Mouse (Mus musculus) C2C12 (cell line): ENCODE measurements around the gene Adrb1. TPM values are rescaled to one million over a fixed set of nuclear protein-coding genes. Genes with fewer than 3 reads are reported as not detected.

ENCODE experiments used
- H3K27me3 ChIP-seq: one replicate; pipeline ENCODE4 v1.6.1; 2011; ENCODE audit not compliant: control insufficient read depth, insufficient read depth, insufficient read length
- H3K36me3 ChIP-seq: one replicate; pipeline ENCODE4 v1.6.1; 2011; ENCODE audit not compliant: control insufficient read depth, insufficient read depth
- H3K4me3 ChIP-seq: one replicate; pipeline ENCODE4 v1.5.1; 2011; ENCODE audit warnings: mild to moderate bottlenecking, control low read depth; ENCODE audit not compliant: poor library complexity, insufficient read depth, severe bottlenecking
- H3K79me2 ChIP-seq: one replicate; pipeline ENCODE4 v1.6.1; 2011; ENCODE audit not compliant: control insufficient read depth, insufficient read depth
- H3K79me3 ChIP-seq: one replicate; pipeline ENCODE4 v1.6.1; 2011; ENCODE audit warnings: low read depth, control low read depth
- H3ac ChIP-seq: one replicate; pipeline ENCODE3; 2011; ENCODE audit warnings: low read depth; ENCODE audit not compliant: control insufficient read depth, insufficient read length
- CEBPB ChIP-seq: IDR thresholded peaks from one replicate; pipeline ENCODE4 v1.6.1; 2011; ENCODE audit warnings: low read depth, mild to moderate bottlenecking, control low read depth, moderate library complexity
- CTCF ChIP-seq: IDR thresholded peaks from one replicate; pipeline ENCODE4 v1.5.1; 2011; ENCODE audit not compliant: control insufficient read depth, insufficient read depth, insufficient read length
- FOSL1 ChIP-seq: IDR thresholded peaks from one replicate; pipeline ENCODE4 v1.8.0; 2011; ENCODE audit warnings: mild to moderate bottlenecking, low read length; ENCODE audit not compliant: poor library complexity, insufficient read depth, severe bottlenecking
- MAX ChIP-seq: IDR thresholded peaks from one replicate; pipeline ENCODE4 v1.6.1; 2011; ENCODE audit warnings: mild to moderate bottlenecking, control low read depth
- MYOD1 ChIP-seq: IDR thresholded peaks from one replicate; pipeline ENCODE4 v1.6.1; 2011; ENCODE audit warnings: low read depth; ENCODE audit not compliant: control insufficient read depth, insufficient read length
- MYOG ChIP-seq: IDR thresholded peaks from one replicate; pipeline ENCODE4 v1.6.1; 2011; ENCODE audit not compliant: control insufficient read depth, insufficient read length; ENCODE audit errors: extremely low read depth
- USF1 ChIP-seq: IDR thresholded peaks from one replicate; pipeline ENCODE4 v1.6.1; 2011; ENCODE audit warnings: low read depth, mild to moderate bottlenecking, control low read depth, moderate library complexity
- polyA plus RNA-seq: library from polyadenylated mRNA; unstranded; fragments of >200 nt; fragmentation: generic; extraction: Trizol; gene quantifications from one replicate; pipeline ENCODE4 v1.2.1, GENCODE M21; 2012; ENCODE audit warnings: missing spikeins

The Adrb1 gene
- polyA plus RNA-seq, 1 experiment: 0.13 TPM

GRCm38 (mm10) chr19:56700848-56701247, 21.2 kb upstream of the Adrb1 start:
- no peaks in the 10 kb centered on the region for H3K79me2 ChIP-seq
- TF ChIP-seq FOSL1 (no peak), MYOD1 (no peak), CTCF (no peak), CEBPB (no peak), USF1 (no peak), MAX (no peak), MYOG (no peak)
- H3K4me3 ChIP-seq: no peak overlapping the region
- no peak overlapping the region for H3ac ChIP-seq
- H3K79me3 ChIP-seq: no peaks in the 10 kb centered on the region
- H3K36me3 ChIP-seq: no peaks in the 10 kb centered on the region
- H3K27me3 ChIP-seq: no peaks in the 10 kb centered on the region

GRCm38 (mm10) chr19:56701404-56702033, 20.5 kb upstream of the Adrb1 start:
- no peaks in the 10 kb centered on the region for H3K27me3 ChIP-seq
- H3K4me3 ChIP-seq: no peak overlapping the region
- H3K79me3 ChIP-seq: no peaks in the 10 kb centered on the region
- H3K79me2 ChIP-seq: no peaks in the 10 kb centered on the region
- H3K36me3 ChIP-seq: no peaks in the 10 kb centered on the region
- no peak for TF ChIP-seq FOSL1
- no peak for TF ChIP-seq MYOG
- no peak for TF ChIP-seq MAX
- no peak for TF ChIP-seq USF1
- no peak for TF ChIP-seq CTCF
- TF ChIP-seq MYOD1: no peak
- TF ChIP-seq CEBPB: no peak
- H3ac ChIP-seq: no peak overlapping the region

GRCm38 (mm10) chr19:56702039-56702438, 20.0 kb upstream of the Adrb1 start:
- no peaks in the 10 kb centered on the region for H3K27me3 ChIP-seq
- H3K79me3 ChIP-seq: no peaks in the 10 kb centered on the region
- no peaks in the 10 kb centered on the region for H3K79me2 ChIP-seq
- no peak overlapping the region for H3K4me3 ChIP-seq
- H3K36me3 ChIP-seq: no peaks in the 10 kb centered on the region
- no peak overlapping the region for H3ac ChIP-seq
- TF ChIP-seq MYOG (no peak), USF1 (no peak), CTCF (no peak), CEBPB (no peak), MYOD1 (no peak), MAX (no peak)

GRCm38 (mm10) chr19:56703238-56704097, 18.5 kb upstream of the Adrb1 start:
- no peaks in the 10 kb centered on the region for H3K36me3 ChIP-seq
- H3K27me3 ChIP-seq: no peaks in the 10 kb centered on the region
- no peaks in the 10 kb centered on the region for H3K79me3 ChIP-seq
- no peak for TF ChIP-seq USF1
- TF ChIP-seq MYOD1: no peak
- TF ChIP-seq CEBPB: no peak
- TF ChIP-seq MYOG: no peak
- no peak for TF ChIP-seq CTCF
- no peak for TF ChIP-seq MAX
- no peak for TF ChIP-seq FOSL1
- no peaks in the 10 kb centered on the region for H3K79me2 ChIP-seq
- H3K4me3 ChIP-seq: no peak overlapping the region
- no peak overlapping the region for H3ac ChIP-seq

GRCm38 (mm10) chr19:56705026-56705675, 16.8 kb upstream of the Adrb1 start:
- Histone ChIP-seq H3K79me3 (no peaks in the 10 kb centered on the region), H3K79me2 (no peaks in the 10 kb centered on the region), H3K4me3 (no peak overlapping the region), H3ac (no peak overlapping the region), H3K36me3 (no peaks in the 10 kb centered on the region), H3K27me3 (no peaks in the 10 kb centered on the region)
- TF ChIP-seq FOSL1: no peak
- no peak for TF ChIP-seq CEBPB
- TF ChIP-seq USF1: no peak
- TF ChIP-seq CTCF: no peak
- TF ChIP-seq MYOD1: no peak
- no peak for TF ChIP-seq MYOG
- TF ChIP-seq MAX: no peak
